Mouse (Mus musculus) cerebellum, adult 9-11 months (tissue): ENCODE results near the gene Trim69.

Source experiments
- DNase-seq: peaks from one replicate; pipeline ENCODE4 v3.0.0; 2022

Gene Trim69

GRCm38 (mm10) chr2:122160680-122161079, at the start of gene Trim69:
Gene Trim69, plus strand, starts transcription at chr2:122160700.
- DNase-seq, result peak; percentile 59

- DNase-seq, result peak; percentile 19
Measured at GRCm38 (mm10) chr2:122116888-122117287, 43.6 kb upstream of the Trim69 start.

GRCm38 (mm10) chr2:122117961-122118958, 42.2 kb upstream of the Trim69 start, which contains the start of gene Spg11:
Gene Spg11, minus strand, starts transcription at chr2:122118386.
- DNase-seq, result peak; percentile 97

DNA sequence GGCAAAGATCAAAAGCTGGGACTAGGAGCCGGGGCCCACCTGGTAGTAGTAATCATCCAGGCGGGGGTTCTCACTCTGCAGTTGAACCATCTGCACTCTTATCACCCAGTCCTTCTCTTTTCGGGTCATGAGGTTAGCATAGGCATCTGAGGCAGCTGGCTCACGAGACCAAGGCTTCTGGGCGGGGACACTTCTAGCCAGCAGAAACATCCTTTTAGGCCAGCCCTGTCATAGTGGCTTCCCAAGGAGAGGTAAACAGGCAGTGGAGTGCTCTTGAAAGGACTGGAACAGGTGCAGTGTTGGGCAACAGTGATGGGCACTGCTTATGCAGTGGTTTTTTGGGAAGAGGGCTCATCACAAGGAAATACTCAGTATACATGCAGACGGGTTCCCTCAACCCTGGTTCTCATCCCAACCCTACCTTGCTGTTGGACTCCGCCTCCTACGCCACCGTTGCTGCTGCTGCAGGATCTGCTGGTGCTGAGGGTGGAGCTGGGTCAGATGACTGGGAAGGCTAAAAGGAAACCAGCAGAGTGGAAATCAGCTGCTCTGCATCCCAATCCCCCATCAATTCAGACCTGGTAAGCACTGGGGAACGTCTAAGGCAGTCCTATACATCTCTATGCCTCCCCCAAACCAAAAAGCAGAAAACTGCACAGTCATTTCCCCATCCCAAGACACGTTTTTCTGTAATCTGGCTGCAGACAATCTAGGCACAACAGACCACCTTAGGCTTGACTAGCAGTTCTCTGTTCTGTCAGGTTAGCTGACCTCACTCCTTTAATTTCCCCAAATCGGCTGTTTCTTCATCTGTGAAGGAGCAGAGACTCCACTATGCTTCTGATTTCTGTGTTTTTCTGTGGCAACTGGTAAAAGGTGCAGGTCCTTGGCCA, 34.6 kb upstream of the Trim69 start:
- no peak for DNase-seq

DNA sequence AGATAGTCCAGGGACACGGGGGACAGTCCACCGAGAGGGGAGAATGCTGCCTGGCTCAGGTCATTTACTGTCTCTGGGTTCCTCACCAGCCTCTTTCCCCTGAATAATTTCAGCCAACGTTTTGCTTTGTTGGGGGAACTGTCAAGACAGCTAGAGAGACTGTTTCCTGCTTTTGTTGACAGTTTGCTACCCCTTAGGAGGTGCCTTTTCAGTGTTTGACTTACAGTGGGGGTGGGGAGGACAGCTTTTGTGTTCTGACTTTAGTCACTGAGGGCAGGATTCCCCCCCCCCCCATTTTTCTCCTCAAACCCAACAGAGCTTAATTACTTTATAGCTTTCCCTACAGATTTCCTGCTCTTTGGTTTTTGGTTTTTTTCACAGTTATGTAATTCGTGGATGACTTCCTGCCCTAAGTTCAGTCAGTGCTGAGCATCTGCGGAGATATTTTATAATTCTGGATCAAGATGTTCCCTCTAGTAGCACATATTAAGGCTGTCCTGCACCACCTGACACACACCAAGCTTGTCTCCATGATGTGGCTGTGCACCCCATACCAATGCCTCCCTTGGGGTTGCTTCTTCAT, 33.6 kb upstream of the Trim69 start:
- DNase-seq, result no peak

DNA sequence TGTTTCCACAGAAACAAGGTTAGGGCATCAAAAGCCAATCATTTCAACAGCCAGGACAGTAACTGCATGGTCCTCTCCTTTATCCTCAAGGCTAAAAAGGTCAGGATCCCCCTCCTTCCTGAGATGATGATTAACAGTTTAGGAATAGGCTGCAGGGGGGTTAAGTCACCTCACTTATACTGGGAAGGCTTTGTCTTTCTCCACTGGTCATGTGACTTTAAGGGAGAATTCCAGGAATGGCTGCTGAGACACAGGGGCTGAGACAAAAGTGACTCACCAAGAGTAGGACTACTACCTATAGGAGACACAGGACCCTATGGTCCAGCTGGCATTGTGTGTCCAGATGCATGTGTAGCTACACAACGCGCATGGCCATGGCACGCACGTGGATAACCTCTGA, 32.9 kb upstream of the Trim69 start:
- DNase-seq, result no peak

DNA sequence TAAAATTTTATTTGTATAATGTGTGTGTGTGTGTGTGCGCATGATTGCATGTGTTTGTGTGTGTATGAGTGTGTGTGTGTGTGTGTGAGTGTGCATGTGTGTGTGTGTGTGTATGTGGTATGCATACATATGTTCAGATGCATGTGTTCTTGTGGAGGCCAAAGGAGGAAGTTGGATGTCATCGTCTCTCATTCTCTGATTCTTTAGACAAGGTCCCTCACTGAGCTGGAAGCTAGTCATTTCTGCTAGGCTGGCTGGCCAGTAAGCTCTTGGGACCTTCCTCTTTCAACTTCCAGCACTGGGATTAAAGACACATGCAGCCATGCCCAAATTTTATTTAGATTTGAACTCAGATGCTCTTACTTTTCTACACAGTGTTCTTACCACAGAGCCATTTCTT, 28.4 kb upstream of the Trim69 start:
- no peak for DNase-seq

DNA sequence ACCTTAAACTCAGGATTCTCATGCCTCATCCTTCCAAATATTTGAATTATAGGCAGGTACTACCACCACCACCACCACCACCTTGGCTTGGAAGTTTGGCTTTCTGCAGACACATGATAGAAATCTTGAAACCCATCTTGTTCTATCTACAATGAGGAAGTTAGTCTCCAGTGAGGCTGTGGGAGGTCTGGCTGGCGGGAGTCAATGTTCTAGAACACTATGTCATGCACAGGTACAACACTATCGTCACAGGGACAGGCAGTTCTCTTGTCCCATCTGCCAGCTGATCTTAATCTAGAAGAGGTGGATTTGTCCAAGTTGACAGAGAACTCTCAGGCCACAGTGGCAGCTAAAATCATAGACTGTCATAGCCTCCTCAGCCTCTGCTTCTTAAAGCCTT, 27.9 kb upstream of the Trim69 start:
- DNase-seq, result no peak

DNA sequence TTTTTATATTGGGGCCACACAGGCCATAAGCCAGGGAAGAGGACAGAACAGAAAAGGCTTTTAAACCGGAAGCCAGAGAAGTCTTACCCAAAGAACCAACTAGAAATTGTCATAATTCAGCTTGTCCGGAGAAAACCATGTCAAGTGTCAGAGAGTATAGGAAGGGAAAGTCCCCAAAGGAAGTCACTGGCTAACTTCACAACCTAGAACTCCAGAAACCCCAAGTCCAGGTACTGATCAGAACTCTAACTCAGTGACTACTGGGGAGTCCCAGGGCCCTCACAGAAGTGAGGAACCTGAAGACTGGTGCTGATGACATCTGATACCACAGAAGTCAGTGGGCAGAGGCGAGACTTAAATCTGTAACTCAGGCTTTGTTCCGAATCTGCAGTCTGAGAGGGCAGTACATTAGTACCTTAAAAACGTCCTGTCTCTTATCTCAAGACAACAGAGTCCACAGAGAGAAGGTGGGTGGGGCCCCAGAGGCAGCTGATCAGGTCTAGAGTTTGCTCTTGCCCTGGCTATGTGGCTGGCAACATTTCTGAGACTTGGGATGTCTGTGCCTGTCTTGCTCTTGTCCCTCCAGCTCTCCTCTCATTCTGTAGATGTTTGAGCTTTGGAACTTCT, 22.5 kb upstream of the Trim69 start:
- DNase-seq, result no peak

DNA sequence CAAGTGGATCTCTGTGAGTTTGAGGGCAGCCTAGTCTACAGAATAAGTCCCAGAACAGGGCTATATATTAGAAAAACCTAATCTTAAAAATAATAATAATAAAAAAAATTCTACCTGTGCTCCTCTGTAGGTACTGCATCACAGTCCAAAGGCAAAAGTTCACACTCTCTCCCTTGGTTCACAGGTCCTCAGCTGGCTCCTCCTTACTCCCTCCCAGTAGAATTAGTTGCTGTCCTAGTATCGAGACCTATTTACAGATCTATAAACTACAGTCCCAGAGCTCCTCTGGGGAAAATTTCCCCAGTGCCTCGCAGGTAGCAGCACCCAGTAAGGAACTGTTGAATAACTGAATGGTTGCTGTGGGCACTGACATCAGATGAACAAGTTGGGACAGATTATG, 19.7 kb upstream of the Trim69 start:
- DNase-seq, result no peak

DNA sequence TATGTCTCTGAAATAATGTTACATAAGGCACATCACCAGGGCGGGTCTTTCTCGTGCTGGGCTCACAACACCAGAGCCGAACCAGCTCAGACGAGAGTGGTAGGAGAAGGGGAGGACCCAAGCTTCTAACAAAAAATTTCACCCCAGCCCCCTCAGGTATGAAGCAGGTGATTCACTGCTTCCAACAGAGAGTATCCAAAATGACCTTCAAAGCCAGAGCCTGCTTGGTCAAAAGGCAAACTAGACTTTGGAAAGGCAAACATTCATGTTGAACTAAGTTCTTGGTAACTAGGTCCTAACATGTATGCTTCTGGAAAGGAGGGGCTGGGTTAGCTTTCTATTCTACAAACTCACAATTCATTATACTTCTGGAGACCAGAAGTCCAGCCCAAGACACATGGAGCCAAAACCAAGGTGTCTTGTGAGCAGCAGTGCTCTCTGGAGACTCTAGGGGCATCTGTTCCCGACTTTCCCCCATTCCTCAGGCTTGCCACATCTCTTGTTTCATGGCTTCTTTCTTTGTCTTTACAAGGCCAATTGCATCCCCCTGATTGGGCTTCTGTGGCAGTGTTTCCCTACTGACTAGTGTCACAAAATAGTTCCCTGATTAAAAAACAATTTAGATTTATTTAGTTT, 19.1 kb upstream of the Trim69 start:
- DNase-seq, result no peak

DNA sequence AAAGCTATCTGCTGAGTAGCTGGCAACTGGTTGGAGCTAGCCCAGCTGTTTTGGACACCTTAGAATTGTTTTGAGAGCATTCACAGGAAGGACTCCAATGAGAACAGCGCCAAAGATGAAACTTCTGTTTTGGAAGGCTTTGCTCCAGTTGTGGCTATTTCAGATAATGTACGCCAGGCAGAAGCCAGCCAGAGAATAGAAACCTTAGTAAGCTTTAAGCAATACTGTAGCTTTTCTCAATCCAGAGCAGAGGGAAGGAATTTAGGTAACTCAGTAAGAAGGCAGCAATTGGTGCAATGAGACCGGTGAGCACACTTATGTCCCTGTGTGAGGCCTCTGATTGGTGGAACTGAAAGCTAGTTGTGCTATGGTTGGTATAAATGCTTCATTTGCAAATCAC, 17.4 kb upstream of the Trim69 start:
- no peak for DNase-seq

DNA sequence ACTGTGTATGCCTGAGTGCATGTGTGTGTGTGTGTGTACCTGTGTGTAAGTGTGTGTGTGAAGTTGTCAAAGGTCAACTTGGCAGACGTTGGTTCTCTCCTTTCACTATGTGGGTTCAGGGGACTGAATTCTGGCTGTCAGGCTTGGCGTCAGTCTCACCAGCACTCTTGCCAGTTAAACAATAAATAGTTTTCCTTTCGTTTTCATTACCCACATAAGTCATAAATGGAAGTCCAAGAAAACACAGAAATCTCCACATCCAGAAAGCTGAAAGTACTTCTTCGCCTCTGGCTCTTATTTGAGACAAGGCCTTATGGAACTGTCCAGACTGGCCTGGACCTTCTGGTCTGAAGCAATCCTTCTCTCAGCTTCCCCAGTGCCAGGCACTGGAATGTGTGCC, 14.7 kb upstream of the Trim69 start:
- DNase-seq, result no peak

DNA sequence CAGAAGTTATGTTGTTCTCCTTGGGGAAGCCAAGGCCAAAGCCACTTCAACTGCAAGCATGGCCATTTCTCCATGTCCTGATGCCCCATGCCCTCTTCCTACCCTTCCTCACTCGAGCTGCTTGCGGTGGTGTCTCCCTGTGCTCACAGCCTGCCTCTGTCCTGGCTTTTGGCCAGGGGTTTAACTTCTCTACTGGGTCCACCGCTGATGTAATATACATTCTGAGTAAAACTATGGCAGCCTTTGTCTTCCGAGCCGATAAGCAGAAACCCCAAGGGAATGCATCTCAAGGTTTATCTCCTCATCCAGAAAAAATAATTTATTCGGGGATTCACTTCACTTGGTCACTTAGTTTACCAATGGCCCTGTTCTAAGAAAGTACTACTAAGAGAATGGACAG, 13.8 kb upstream of the Trim69 start:
- DNase-seq, result peak; percentile 7

GRCm38 (mm10) chr2:122147508-122148241, 12.8 kb upstream of the Trim69 start, which contains the start of gene B2m:
Gene B2m, plus strand, starts transcription at chr2:122147686.
- DNase-seq, result peak; percentile 87

- DNase-seq, result peak; percentile 16
Measured at GRCm38 (mm10) chr2:122148242-122148917, 12.1 kb upstream of the Trim69 start.

DNA sequence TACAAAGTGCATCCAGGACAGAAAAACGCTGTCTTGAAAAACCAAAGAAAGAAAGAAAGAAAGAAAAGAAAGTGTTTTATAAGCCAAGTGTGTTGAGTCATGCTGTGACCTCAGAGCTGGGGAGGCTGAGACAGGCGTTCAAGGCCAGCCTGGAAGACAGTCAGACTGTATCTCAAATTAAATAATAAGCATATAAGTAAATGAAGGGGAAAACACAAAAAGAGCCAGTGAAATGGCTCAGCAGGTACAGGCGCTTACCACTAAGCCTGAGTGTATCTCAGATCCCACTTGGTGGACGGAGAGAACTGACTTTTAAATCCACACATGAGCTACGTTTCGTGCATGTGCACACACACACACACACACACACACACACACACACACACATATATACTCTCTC, 11.2 kb upstream of the Trim69 start:
- no peak for DNase-seq

DNA sequence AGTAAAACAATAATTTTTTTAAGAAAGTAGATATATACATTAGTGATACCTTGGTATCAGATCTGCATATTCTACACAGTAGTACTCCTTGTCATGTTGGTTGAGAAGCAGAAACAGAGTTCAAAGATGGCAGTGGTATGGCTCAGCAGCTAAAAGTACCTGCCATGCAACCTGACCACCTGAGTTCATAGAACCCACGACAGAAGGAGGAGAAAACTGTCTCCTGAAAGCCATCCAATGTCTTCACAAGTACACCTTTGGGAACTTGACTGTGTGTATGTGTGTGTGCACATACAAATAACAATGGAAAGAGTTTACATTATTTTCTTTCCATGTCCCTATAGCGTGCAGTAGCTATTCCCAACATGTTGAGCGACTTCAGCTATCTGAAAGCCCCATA, 10.8 kb upstream of the Trim69 start:
- no peak for DNase-seq

GRCm38 (mm10) chr2:122151221-122151620, 9.3 kb upstream of the Trim69 start:
- DNase-seq, result no peak

- DNase-seq, result no peak
Measured at GRCm38 (mm10) chr2:122152850-122153249, 7.7 kb upstream of the Trim69 start.
